Mouse (Mus musculus) WW6 (cell line): Measurements from ENCODE around the gene Dusp16.
"Not testable (repeated sequence)": the region's sequence is repeated elsewhere in the genome, so short reads cannot be mapped to it uniquely, and the experiment has no call there.

Source experiments
- DNase-seq: peaks from one replicate; pipeline ENCODE4 v3.0.0-alpha.2; 2013; ENCODE audit warnings: low read depth, low spot score

The Dusp16 gene

DNA sequence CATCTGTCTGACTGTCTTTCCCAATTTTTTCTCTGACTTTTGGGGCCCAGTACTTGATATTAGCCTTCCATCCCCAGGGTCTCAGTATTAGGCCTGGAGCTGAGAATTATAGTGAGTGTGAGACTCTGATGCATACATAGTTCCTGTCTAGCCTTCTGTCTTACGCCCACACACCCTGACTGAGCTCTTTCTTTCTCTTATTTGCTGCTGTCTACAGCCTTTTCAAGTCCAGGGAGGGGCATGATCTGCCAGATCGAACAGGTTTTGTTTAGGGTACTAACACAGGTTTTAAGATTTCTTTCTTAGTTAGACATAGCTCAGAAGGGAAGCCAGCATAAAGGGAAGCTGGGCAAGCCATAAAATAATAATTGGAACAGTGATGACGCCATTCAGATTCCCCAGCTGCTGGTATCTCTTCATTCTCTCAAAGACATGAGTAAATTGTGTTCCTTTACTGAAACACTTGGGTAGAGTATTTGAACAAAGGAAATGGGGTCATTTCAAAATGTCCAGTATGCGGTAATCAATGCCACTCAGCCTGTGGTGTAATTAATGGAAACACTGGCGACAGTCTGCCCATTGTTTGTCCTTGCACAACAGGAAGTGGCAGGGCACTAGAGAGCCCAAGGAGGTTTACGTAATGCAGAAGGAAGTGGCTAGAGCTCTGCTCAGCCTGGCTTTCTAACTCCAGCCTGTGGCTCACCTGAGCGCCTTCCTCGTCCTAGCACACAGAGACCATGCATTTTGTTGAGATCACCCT lies 91.8 kb downstream of the Dusp16 start:
- DNase-seq = no peak

DNA sequence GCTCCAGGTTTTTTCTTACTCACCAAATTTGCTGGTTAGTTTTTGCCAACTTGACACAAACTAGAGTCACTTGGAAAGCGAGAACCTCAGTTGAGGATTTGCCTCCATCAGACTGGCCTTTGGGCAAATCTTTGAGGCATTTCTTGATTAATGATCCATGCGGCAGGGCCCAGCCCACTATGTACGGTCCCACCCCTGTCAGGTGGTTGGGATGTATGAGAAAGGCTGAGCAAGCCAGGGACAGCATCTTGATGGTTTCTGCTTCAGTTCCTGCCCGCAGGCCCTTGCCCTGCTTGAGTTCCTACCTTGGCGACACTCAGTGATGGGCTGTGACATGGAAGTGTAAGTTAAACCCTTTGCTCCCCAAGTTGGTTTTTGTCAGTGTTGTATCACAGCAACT lies 94.2 kb downstream of the Dusp16 start:
- DNase-seq = no peak

DNA sequence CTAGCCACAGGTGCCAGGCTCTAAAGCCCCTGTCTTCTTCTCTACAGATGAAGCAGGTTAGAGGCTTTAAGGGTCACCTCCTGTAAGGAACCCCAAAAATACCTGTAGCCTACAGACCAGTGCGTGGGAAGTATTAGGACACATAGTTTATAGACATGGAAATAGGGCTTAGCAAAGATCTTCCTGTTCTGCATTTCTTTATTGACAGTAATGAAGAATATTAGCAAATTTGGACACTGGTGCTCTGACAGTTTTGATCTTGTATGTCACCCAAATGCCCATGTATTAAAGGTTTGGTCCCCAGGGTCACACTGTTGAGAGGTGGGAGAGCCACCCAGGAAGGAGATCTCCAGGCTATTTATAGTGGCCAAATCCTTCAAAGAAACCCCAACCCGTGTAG lies 95.9 kb downstream of the Dusp16 start:
- DNase-seq = no peak

DNA sequence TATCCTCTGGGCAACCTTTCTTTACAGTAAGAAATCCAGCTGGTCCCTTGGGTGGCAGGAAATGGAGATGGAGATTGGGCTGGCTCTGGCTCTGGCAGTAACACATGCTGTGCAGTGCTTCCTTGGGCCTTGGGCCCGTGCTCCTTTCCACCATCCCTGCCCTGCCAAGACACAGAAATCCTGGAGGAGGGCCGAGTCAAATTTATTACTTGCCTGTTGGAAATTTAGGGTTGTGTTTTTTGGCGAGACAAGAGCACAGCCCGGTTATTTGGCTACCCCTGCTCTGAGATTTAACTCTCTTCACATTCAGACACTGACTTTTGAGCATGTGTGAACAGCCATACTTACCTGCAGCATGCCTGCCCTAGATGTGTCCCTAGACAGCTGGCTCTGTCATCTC lies 96.3 kb downstream of the Dusp16 start:
- DNase-seq = no peak

DNA sequence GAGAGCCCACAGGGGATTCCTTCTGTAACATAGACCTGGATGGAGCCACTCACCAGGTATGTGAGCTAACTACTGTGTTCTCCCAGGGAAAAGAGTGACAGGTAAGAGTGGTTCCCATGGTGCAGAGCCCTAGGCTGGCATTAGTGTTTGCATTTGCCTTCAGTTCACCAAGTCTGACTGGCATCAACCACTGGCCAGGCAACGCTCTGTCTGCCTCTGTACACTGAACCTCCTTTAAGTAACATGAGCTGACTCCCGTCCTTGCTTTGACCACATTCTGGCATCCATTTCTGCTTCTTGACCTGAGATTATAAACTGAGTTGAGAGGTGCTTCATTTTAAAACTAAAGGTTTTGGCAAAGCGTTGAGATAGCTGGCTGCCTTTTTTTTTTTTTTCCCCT lies 96.8 kb downstream of the Dusp16 start:
- DNase-seq = no peak

DNA sequence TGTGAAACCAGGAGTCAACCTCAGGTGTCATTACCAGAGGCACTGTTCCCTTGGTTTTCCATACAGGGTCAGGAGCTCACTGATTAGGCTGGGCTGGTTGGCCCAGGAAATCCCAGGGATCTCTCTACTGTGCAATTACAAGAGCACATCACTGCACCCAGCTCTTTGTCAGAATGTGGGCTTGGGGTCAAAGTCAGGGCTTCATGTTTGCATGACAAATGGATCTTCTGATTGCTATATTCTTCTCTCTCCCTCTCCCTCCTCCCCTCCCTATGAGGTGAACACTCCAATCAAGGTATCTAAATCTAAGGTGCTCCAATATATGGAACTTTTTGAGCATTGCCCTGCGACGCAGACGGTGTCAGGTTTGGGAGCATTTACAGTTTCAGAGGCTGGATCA lies 97.4 kb downstream of the Dusp16 start:
- no peak for DNase-seq

DNA sequence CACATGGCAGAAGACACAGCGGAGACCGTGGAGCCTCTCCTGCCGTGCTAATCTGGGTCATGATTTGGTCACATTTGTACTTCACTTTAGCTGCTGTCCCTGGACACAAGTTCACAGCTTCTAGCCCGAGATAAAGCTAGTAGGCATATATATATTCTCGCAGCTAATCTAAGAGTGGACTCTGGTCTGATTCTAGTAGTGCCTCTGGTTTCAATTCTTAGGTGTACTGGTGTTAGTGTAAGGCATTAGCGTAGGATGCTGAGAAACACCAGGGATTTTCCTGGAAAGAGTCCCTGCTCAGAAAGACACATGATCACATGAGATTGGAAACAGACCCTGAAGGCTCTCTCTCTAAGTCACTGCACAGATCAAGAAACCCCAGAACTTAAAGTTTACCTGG lies 97.9 kb downstream of the Dusp16 start:
- no peak for DNase-seq

DNA sequence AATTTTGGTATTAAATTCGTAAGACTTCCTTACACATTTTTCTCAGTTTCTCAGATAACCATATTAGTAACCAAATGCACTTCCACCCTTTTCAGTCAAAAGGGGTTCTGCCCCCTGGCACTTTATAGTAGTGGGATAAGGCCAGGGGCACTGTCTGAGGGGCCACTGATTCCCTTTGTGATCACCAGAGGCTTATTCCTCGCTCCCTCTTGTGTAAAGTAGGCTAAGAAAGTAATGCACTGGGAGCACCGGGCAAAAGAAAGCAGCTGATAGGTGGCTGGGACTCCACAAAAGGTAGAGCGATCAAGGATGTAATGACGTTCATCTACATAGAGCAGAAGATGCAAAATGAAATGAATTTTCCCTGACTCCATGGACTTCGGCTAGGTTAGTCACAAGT lies 106.9 kb downstream of the Dusp16 start:
- no peak for DNase-seq

DNA sequence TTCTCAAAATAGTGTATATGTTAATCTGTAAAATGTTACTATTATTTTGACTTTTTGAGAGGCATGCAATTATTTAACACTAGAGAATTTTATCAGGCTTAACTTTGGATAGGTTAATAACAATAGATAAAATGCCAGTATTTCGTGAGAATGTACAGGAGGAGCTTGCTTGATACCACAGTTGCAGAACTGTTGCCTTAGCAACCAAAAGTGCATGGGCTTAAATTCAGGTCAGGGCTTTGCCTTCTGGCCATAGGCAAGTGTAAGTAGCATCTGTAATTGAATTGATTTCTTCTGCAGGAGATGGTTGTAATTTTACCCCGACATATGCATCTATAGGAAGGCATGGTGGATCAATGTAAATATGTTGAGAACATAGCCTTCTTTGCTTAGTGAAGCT lies 107.4 kb downstream of the Dusp16 start:
- DNase-seq = no peak

DNA sequence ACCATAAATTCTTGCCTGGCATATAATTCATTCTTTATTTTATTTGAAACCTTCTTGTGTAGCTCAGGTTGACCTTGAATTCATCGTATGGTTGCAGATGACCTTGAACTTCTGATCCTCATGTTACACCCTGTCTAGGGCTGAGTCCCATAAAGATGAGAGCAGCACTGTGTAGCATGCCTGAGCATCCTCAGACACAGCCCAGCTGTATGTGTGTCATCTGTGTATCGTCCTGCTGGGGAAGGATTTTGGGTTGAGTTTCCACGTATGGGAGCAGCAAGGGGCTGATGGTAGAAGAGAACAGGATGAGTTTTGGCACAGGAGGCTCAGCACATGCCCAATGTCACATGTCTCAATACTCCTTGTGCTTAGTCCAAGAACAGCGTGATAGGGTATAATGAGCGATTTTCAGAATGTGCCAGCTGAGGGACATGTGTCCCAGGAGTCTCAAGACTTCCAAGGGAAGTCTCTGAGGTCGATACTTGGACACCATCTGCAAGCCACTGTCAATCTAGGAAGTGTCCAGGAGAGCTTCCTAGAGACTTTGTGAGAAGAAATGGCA lies 108.0 kb downstream of the Dusp16 start:
- no peak for DNase-seq

DNA sequence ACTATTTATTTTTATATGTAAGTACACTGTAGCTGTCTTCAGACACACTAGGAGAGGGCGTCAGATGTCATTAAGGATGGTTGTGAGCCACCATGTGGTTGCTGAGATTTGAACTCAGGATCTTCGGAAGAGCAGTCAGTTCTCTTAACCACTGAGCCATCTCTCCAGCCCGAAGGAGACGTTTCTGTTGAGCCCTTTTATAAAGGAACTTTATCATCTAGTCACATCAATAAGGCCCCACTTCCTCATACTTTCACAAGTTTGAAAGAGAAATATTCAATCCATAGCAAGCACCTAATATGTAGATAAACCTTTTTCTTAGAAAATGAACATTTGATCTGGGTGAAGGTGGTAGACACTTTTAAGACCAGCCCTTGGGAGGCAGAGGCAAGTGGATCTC lies 113.1 kb downstream of the Dusp16 start:
- DNase-seq = not testable (repeated sequence)

DNA sequence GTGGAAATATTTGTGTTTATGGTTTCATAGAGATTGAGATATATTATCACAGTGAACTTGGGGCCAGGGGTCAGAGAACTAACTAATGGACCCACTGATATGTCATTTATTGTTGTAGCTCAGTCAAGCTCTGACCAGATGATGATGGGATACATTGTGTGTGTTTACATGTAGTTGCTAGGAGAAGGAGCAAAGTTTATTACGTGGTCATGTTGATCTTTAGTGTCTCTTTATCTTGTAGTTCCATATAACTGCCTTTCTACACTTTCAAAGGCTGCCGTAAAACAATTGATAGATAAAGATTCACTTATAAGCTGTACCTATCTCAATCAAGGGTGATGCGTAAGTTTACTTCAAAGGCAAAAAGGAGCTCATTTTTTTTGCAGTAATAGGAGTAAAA lies 114.4 kb downstream of the Dusp16 start:
- DNase-seq = no peak

DNA sequence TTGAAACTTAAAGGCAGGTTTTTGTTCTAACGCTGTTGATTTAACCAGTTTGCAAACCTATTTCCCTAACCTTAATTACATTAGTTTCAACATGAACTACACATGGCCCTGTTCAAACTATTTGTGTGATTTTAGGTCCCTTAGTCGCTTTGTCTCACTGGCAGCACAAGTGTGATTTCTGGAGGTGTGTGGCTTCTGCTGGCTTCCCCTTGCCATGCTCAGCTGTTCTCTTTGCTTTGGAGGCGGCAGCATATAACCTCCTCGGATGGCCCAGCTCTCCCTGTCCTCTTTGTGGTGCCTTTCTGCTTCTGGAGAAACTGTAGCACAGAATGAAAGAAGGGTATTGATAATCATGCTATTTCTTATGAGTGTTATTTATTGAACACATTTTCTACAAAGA lies 114.9 kb downstream of the Dusp16 start:
- no peak for DNase-seq

DNA sequence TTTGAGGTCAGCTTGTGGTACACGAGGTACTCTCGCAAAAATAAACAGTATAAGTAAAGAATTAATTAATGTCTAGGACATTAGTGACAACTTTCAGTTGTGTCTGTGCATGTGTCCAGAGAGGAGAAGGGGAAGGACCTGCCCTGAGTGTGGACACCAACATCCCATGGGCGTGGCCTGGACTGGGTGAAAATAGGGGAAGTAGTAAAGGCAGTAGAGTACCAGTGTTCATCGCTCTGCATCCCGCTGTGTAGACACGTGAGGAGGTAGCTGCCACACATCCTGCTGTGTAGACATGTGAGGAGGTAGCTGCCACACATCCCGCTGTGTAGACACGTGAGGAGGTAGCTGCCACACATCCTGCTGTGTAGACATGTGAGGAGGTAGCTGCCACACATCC lies 118.7 kb downstream of the Dusp16 start:
- DNase-seq = not testable (repeated sequence)

DNA sequence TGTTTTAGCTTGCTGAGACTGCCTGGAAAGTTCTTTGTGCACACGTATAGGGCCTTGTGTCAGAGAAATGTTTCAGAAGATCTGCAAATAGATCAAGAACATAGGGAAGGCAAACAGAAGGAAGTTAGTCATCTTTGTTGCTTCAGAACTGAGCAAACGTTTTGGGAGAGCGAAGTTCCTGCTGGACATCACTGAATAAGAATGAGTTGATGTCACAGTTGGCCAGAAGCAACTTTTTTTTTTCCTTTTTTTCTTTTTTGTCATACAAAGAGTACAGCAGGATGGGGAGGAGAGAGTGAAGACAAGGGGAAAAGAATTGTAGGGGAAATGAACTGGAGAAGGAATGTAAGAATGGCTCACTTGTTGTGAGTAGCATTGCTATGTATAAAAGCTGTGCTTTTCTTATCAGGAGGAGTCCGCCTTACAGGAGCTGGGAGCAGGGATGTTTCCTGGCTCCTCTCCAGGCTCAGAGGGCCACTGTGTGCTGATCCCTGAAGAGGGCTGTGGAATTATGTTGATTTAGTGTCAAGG lies 121.5 kb downstream of the Dusp16 start:
- no peak for DNase-seq

DNA sequence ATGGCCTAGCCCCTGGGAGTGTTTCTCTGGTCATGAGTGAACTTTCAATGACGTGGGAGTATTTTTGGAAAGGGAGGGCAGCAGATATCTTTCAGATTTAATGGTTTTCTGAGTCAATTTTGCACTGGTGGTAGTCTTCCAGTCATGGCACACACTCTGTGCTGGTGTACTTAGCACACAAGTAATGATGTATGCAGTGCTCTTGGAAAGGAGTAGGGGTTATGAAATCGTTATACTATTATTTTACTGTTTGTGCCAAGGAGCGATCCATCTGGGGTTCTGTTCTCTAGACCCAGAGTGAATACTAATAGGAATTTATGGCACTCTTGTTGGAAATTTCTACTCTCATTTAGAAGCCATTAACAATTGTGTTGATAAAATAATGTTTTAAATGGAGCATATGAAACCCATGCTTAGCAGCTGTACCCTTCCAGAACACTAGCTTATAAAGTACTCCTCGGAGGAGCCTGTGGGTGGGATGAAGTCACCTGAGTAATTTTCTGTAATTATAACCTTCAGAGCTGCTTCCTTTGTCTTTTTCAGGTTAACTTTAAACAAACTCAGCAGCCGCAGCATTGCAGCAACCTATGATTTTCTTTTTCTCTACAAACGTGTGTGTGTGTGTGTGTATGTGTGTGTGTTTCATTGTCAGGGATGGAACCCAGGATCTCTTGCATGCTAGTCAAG lies 123.1 kb downstream of the Dusp16 start:
- no peak for DNase-seq

DNA sequence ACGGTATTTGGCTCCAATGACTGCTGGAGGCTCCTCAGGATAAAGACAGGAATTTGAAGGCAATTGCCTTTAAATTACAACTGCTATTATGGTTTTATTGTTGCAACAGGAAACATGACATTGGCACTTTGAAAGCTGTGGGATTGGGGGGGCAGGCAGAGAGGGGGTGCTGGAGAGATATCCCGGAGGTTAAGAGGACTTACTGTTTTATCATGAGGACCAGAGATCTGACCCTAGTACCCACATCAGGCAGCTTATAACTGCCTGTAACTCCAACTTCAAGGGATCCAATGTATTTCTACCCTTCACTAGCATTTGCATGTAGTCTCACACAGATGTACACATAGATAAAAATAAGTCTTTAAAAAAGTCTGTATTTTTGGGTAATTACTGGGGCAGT lies 123.9 kb downstream of the Dusp16 start:
- DNase-seq = no peak

DNA sequence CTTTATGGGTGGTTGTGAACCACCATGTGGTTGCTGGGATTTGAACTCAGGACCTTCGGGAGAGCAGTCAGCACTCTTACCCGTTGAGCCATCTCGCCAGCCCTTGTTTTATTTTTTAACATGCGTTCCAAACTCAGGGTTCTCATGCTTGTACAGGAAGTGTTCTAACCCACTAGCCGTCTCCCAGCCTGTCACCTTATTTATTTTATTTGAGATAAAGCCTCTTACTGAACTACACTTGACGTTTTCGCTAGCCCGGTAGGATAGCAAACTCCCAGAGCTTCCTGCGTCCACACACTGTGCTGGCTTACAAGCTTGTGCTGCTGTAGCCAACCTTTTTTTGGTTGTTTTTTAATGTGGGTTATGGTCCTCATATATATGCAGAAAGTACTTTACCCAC lies 126.6 kb downstream of the Dusp16 start:
- no peak for DNase-seq
